Mouse (Mus musculus): ENCODE measurements around the gene Abt1. TPM values are rescaled to one million over a fixed set of nuclear protein-coding genes. Genes with fewer than 3 reads are reported as not detected.
A peak's percentile ranks its signal among the peaks of the same experiment; 100 is the strongest.

Gene Abt1
- polyA plus RNA-seq (2016; fragmentation: Nextera tagmentation; extraction: Ambion mirVana): 11.6 and 12.0 TPM in 2 replicates

DNA sequence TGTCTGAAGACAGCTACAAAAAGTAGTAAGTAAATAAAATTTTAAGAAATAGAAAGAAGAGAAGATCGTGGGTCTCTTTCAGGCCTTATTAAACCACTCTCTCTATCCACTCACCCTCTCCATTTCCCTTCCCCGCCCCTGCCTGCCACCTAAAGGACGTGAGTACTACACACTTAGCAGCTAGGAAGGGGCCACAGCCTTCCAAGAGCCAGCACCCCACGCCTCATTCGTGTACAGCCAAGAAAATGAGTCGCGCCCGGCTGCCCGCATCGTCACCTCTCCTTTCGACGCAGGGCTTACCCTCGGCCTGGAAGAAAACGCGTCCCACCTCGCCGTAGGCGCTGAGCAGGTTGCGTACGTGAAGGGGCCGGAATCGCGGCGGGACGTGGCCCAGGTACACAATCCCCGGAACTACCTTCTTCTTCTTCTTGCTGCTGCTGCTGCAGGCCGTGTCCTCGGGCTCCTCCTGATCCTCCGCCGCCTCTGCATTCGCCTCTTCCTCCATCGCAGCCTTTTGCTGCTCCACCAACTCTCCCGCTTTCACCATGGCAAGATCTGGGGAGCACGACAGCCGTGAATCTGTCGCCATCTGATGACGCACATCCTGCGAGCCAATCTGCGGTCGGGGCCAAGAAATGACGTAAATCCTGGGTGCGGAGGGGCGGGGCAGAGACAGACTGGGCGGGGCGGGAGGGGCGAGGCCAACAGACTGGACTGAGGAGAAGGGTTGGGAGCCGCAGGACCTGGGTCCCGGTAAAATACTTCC, at the start of gene Abt1:
Gene Abt1 (minus strand): TSS at position 581 of the 766 bp plus-strand sequence.
- Histone ChIP-seq H3K4me3 (peak within 1 kb of the TSS; percentile 92), H3K4me2 (replicated peaks) (peak within 1 kb of the TSS; percentile 91), H3K4me1 (peaks cover 15% of the 10 kb centered on the region), H3K27ac (peak within 1 kb of the TSS; percentile 72), H3K36me3 (peaks cover 31% of the 10 kb centered on the region), H3K9ac (peak within 1 kb of the TSS; percentile 75), H3K27me3 (no peaks in the 10 kb centered on the region), H3K9me3 (replicated peaks) (no peaks in the 10 kb centered on the region)
- under 1% methylated on average over 48 of the region's 48 CpGs for WGBS
- ATAC-seq (ENCODE audit: low FRiP score): peak; percentile 92

DNA sequence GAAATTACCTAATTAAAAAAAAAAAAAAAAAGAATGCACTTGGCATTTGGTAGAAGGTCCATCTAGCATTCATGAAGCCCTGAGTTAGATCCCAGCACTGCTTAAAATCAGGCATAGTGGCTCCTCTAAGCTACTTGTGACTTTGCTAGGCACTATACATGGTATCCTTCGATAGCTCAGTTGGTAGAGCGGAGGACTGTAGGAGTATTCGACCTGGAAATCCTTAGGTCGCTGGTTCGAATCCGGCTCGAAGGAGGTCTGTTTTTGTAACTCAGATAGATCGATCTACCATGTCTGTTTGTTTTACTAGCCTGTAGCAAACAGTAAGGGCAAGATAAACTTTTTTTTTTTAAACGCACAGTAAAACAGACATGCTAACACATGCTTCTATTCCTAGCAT, 43.2 kb upstream of the Abt1 start:
- H3K27ac ChIP-seq: no peak overlapping the region
- H3K4me2 ChIP-seq (replicated peaks): no peak overlapping the region
- no peak overlapping the region for H3K4me3 ChIP-seq
- 2% methylated on average over 9 of the region's 9 CpGs for WGBS
- H3K9me3 ChIP-seq (replicated peaks): no peaks in the 10 kb centered on the region
- ATAC-seq (ENCODE audit: low FRiP score): 0 out of 2 replicates have a peak, but pooled peaks have one; percentile 65
- H3K9ac ChIP-seq: no peak overlapping the region
- H3K36me3 ChIP-seq: no peaks in the 10 kb centered on the region
- peaks cover 11% of the 10 kb centered on the region for H3K4me1 ChIP-seq
- peaks cover 16% of the 10 kb centered on the region for H3K27me3 ChIP-seq

DNA sequence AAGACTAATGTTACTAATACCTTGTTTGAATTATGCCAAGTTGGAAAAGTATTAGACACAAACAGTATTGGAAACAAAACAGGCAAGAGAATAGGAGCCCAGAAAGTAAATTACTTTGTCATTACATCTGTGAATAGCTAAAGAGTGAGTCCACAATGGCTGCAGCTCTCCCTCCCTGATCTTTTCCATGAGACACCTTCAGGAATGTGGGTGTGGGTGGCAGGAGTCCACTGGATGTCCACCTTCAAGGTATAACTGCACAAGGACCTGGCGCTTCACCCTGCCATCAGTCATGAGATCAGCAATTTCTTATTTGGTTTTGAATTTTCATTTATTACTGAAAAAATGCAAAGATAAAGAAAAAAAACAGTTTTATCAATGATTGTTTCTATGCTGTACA, 42.6 kb upstream of the Abt1 start:
- H3K9me3 ChIP-seq (replicated peaks): no peaks in the 10 kb centered on the region
- H3K27ac ChIP-seq: no peak overlapping the region
- 60% methylated on average over 1 of the region's 1 CpGs for WGBS
- H3K36me3 ChIP-seq: no peaks in the 10 kb centered on the region
- peaks cover 16% of the 10 kb centered on the region for H3K27me3 ChIP-seq
- no peak for ATAC-seq (ENCODE audit: low FRiP score)
- no peak overlapping the region for H3K4me3 ChIP-seq
- peaks cover 11% of the 10 kb centered on the region for H3K4me1 ChIP-seq
- no peak overlapping the region for H3K9ac ChIP-seq
- peak overlapping the region; percentile 80; the same call in 1 of the 2 replicates for H3K4me2 ChIP-seq (replicated peaks)

DNA sequence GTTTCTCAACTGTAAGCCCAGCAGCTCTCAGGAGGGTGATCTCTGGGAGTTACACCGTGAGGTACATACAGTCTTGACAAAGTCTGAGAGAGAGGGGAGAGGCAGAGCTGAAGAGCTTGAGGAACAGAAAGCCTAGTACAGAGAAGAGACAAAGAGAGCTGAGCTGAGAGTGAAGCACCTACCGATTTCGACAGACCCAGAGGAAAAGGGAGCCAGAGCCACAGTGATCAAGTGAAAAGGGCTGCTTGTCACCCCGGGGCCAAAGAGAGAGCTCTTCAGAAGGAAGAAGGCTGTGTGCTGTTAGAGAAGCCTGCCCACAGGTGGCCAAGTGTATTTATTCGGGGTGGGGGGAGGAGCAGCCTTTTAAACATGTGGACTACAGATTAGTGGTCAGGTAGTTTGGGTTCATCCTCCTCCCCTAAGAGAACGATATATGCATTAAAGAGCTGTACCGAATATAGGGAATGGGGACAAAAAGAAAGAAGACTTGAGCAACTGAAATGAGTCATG, 42.0 kb upstream of the Abt1 start, which contains the start of gene Btn1a1:
Gene Btn1a1 (minus strand): TSS at position 302 of the 510 bp plus-strand sequence.
- 2% methylated on average over 7 of the region's 7 CpGs for WGBS
- no peak for ATAC-seq (ENCODE audit: low FRiP score)
- Histone ChIP-seq H3K27ac (no peak within 1 kb of the TSS), H3K36me3 (no peaks in the 10 kb centered on the region), H3K4me1 (peaks cover 11% of the 10 kb centered on the region), H3K4me2 (replicated peaks) (peak within 1 kb of the TSS; percentile 80), H3K9ac (peak within 1 kb of the TSS; percentile 60; the same call in 1 of the 2 replicates), H3K9me3 (replicated peaks) (no peaks in the 10 kb centered on the region), H3K4me3 (peak within 1 kb of the TSS; percentile 53), H3K27me3 (peaks cover 16% of the 10 kb centered on the region)

DNA sequence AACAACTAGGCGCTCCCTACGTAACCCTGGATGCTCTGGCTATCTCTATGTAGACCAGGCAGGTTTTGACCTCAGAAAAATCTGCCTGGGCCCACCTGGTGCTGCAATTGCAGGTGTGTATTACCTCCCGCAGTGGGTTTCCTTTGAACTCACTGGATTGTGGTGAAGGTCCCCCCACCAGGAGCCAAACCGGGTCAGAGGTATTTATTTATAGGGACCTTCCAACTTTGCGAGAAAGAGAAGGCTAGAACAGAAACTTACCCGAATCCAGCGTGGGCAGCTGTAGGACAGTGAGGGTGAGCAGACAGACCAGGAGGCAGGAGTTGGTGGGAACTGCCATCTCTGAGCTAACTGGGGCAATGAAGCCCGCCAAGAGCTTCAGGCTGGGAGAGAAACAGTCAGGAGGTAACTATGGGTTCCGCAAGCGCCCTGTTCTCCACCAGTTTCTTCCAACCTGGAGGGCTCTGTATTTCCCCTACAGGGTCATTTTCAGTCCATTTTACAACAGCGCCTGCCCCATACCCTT, 41.2 kb upstream of the Abt1 start:
- ATAC-seq (ENCODE audit: low FRiP score): peak; percentile 11; the same call in 1 of the 2 replicates

DNA sequence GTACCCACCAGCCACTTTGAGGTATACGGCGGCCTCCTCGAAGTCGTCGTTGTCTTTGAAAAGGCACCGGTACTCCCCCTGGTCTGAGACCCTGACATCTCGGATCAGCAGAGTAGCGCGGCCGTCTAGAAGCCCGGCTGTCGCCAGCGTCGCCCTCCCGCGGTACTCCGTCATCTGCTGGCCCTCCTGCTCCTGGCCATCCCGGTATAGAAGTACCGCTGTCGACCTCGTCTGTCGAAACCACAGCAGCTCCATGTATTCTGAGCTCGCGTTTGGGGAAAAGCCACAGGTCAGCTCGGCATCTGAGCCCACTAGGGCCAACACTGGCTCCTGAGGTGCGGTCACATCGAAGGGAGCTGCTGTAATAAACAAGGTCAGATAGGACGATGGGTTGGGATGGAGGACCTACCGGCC, 40.6 kb upstream of the Abt1 start:
- peak overlapping the region; percentile 60 for H3K9ac ChIP-seq
- H3K4me2 ChIP-seq (replicated peaks): peak overlapping the region; percentile 80
- H3K36me3 ChIP-seq: no peaks in the 10 kb centered on the region
- under 1% methylated on average over 29 of the region's 29 CpGs for WGBS
- no peaks in the 10 kb centered on the region for H3K9me3 ChIP-seq (replicated peaks)
- H3K27me3 ChIP-seq: peaks cover 18% of the 10 kb centered on the region; the same call in 1 of the 2 replicates
- H3K27ac ChIP-seq: no peak overlapping the region
- H3K4me3 ChIP-seq: peak overlapping the region; percentile 53
- H3K4me1 ChIP-seq: peaks cover 11% of the 10 kb centered on the region
- ATAC-seq (ENCODE audit: low FRiP score): peak; percentile 53

More for the DNA sequence above, 41.2 kb upstream of the Abt1 start:
- Histone ChIP-seq H3K4me2 (replicated peaks) (peak overlapping the region; percentile 80), H3K36me3 (no peaks in the 10 kb centered on the region), H3K4me3 (peak overlapping the region; percentile 53), H3K9me3 (replicated peaks) (no peaks in the 10 kb centered on the region), H3K9ac (peak overlapping the region; percentile 60; the same call in 1 of the 2 replicates), H3K27ac (no peak overlapping the region), H3K27me3 (peaks cover 18% of the 10 kb centered on the region), H3K4me1 (peaks cover 11% of the 10 kb centered on the region)
- WGBS: 3% methylated on average over 11 of the region's 11 CpGs

DNA sequence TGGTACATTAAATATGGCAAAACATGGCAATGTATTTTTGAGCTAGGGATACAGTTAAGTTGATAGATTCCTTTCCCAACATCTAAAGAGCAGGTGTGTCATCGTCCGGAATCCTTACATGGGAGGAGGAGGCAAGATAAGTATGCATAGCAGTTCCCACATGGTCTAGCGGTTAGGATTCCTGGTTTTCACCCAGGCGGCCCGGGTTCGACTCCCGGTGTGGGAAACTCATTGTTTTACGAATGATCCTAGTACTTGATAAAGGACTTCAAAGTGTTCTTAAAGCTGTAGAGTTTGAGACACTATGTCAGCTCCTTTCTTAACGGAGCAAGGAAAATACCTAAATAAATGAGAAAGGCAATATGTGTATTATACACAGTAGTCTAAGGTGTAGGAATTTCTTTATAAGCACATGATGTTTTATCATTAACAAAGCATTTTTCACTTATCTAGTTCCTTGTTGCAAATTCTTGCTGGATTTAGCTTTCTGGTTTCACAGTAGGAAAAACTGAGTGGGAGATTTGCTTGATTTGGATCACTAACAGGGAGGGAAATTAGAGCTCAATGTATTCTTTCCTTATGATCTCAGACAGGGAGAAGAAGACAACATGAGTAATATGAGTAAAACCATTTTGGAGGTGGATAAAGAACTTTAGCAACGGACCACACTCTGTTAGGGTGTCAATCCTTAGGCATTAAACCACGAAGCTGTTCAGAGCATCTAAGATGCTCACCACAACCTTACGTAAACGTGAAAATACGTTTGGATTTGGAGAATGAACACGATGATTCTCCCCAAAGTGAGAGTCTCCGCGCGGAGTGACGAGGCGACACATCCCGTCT, 39.9 kb upstream of the Abt1 start:
- Histone ChIP-seq H3K9me3 (replicated peaks) (no peaks in the 10 kb centered on the region), H3K27me3 (peaks cover 24% of the 10 kb centered on the region; the same call in 1 of the 2 replicates), H3K4me2 (replicated peaks) (peak overlapping the region; percentile 80), H3K36me3 (no peaks in the 10 kb centered on the region), H3K4me1 (peaks cover 11% of the 10 kb centered on the region), H3K4me3 (peak overlapping the region; percentile 53), H3K9ac (peak overlapping the region; percentile 60), H3K27ac (no peak overlapping the region)
- under 1% methylated on average over 21 of the region's 21 CpGs for WGBS
- ATAC-seq (ENCODE audit: low FRiP score): peak; percentile 59

DNA sequence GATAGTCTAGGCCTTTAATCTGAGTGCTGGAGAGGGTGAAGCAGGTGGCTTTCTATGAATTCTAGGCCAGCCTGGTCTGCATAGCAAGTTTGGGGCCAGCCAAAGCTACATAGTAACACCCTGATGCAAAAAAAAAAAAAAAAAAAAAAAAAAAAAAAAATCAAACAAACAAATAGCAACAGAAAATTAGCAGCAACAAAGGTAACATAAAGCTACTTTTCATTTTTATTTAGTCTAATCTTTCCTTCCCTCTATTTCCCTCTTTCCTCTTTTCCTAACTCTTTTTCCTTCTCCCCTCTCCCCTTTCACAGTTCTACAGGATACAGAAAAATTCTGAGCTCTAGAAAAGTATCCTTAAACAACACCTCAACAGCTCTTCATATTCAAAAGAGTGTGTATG, 39.0 kb upstream of the Abt1 start:
- Histone ChIP-seq H3K36me3 (no peaks in the 10 kb centered on the region), H3K4me2 (replicated peaks) (no peak overlapping the region), H3K4me1 (peaks cover 11% of the 10 kb centered on the region), H3K9me3 (replicated peaks) (no peaks in the 10 kb centered on the region), H3K27me3 (peaks cover 24% of the 10 kb centered on the region; the same call in 1 of the 2 replicates), H3K27ac (no peak overlapping the region), H3K4me3 (no peak overlapping the region), H3K9ac (no peak overlapping the region)
- ATAC-seq (ENCODE audit: low FRiP score): no peak

DNA sequence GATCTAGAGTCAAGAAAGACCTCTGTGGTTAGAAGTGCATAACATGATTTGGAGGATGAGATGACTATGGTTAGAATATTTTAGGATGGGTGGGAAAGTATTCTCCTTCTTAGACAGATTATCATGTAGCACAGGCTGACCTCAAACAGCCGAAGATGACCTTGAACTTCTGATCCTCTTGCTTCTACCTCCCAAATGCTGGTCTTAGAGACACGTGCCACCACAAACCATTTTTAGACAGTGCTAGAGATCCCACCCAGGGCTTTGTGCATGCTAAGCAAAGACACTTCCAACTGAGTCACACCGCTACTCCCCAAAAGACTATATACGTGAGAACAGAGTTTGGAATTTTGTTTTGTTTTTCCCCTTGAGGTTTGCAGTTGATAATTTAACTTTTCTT, 38.4 kb upstream of the Abt1 start:
- H3K27me3 ChIP-seq: peaks cover 24% of the 10 kb centered on the region; the same call in 1 of the 2 replicates
- 82% methylated on average over 4 of the region's 4 CpGs for WGBS
- H3K4me3 ChIP-seq: no peak overlapping the region
- H3K9me3 ChIP-seq (replicated peaks): no peaks in the 10 kb centered on the region
- no peak overlapping the region for H3K27ac ChIP-seq
- peaks cover 11% of the 10 kb centered on the region for H3K4me1 ChIP-seq
- H3K9ac ChIP-seq: no peak overlapping the region
- ATAC-seq (ENCODE audit: low FRiP score): no peak
- no peak overlapping the region for H3K4me2 ChIP-seq (replicated peaks)
- no peaks in the 10 kb centered on the region for H3K36me3 ChIP-seq

DNA sequence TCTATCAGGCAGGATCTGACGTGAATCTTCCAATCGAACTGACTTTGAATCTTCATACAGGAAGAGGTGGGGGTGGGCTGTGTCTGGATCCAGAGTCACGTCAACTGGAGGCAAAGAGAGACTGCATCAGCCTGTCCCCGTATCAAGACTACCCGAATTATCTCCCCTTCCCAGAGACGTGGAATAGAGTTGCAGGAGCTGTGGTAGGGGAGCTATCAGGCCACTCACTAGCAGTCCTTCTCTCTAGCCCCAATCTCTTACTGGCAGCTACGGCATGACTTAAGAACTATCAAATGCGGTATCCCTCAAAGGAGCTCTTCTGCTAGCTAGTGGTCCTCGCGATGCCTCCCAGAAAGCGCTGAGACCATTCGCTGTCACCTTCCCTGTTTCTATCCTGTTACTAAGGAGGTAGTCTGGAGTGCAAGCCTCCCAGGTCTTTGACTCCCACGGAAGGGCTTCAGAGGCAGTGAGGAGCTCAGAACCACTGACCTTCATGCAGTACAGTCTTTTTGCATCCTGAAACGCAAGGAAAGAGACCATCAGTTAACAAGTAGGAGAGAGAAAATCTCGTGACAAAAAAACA, 35.7 kb upstream of the Abt1 start:
- no peak overlapping the region for H3K9ac ChIP-seq
- H3K9me3 ChIP-seq (replicated peaks): no peaks in the 10 kb centered on the region
- H3K4me2 ChIP-seq (replicated peaks): 0 out of 2 replicates have a peak overlapping the region, but pooled peaks have one; percentile 1
- peaks cover 11% of the 10 kb centered on the region; the same call in 1 of the 2 replicates for H3K27me3 ChIP-seq
- no peak for ATAC-seq (ENCODE audit: low FRiP score)
- H3K36me3 ChIP-seq: no peaks in the 10 kb centered on the region
- 21% methylated on average over 15 of the region's 15 CpGs for WGBS
- no peak overlapping the region for H3K4me3 ChIP-seq
- no peaks in the 10 kb centered on the region for H3K4me1 ChIP-seq
- H3K27ac ChIP-seq: no peak overlapping the region

DNA sequence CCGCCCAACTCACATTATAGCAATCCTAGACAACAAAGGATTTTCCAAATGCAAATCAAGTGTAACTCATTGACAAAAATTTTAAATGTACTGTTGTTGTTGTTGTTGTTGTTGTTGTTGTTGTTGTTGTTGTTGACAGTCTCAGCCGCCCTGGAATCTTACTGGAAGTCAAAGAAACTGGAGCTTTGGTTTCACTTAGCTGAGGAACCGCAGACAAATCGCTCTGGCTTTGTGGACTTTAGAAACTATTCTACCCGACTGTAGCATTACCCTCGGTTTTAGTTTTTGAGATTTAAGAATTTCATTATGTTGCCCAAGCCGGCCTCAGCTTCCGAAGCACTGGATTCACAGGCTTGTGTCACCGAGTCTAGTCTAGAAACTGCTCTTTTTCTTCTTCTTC, 30.3 kb upstream of the Abt1 start:
- H3K27ac ChIP-seq: peak overlapping the region; percentile 76; the same call in 1 of the 2 replicates
- peaks cover 3% of the 10 kb centered on the region; the same call in 1 of the 2 replicates for H3K27me3 ChIP-seq
- H3K4me3 ChIP-seq: peak overlapping the region; percentile 63
- H3K9ac ChIP-seq: peak overlapping the region; percentile 66
- peak overlapping the region; percentile 54 for H3K4me2 ChIP-seq (replicated peaks)
- H3K36me3 ChIP-seq: no peaks in the 10 kb centered on the region
- WGBS: under 1% methylated on average over 9 of the region's 9 CpGs
- H3K4me1 ChIP-seq: no peaks in the 10 kb centered on the region
- no peaks in the 10 kb centered on the region for H3K9me3 ChIP-seq (replicated peaks)
- ATAC-seq (ENCODE audit: low FRiP score): no peak
